Mouse (Mus musculus): ENCODE data around the gene 1110008L16Rik. TPM values are rescaled to one million over a fixed set of nuclear protein-coding genes. Genes with fewer than 3 reads are reported as not detected.
"Not testable (repeated sequence)": the region's sequence is repeated elsewhere in the genome, so short reads cannot be mapped to it uniquely, and the experiment has no call there.

1110008L16Rik gene
- polyA plus RNA-seq (2016; fragmentation: Nextera tagmentation; extraction: Ambion mirVana) = 13.3 and 14.2 TPM in 2 replicates

DNA sequence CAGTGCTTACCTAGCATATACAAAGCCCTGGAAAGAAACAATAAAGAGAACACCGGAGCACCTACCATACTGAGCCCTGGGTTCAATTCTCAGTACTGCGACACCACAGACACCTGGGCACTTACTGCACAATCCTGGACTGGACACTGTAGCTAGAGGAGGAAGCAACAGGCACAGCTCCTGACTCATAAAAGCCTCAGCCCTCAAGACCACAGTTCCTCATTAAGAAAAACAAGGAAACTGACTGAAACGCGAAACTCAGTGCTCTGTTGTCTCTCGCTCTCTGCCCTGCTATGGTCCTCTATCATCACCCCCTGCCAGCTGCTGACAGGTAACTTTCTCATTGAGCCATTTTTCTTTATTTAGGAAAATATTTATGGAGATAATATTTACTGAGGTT is at the start of gene 1110008L16Rik:
Gene 1110008L16Rik, plus strand, starts transcription at position 242 of the 400 bp plus-strand sequence.
- Histone ChIP-seq H3K27me3 (ENCODE audit: insufficient read depth, poor library complexity, severe bottlenecking) (no peaks in the 10 kb centered on the region), H3K27ac (no peak within 1 kb of the TSS), H3K9me3 (no peaks in the 10 kb centered on the region), H3K4me3 (no peak within 1 kb of the TSS), H3K36me3 (peaks cover 41% of the 10 kb centered on the region), H3K4me1 (peaks cover 18% of the 10 kb centered on the region)
- 82% methylated on average over 5 of the region's 5 CpGs for WGBS
- no peak for DNase-seq (ENCODE audit: low spot score)

DNA sequence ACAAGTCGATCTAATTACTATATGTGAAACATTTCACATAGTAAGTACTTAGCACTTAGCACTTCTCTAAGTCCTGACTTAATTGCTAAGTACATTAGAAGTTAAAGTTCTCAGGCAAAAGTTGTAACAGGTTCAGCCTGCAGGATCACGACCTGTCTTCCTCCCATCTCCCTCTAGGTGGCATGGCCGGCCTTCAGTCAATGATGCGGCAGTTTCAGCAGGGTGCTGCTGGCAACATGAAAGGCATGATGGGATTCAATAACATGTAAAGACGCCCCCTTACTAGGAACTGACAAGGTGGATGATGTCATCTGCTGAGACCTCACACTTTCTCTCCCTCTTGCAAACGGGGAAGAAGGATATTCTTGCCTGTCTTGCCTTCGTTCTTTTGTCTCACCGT is 37.4 kb upstream of the 1110008L16Rik start:
- H3K4me3 ChIP-seq; H3K27me3 ChIP-seq (ENCODE audit: insufficient read depth, poor library complexity, severe bottlenecking); H3K27ac ChIP-seq; H3K9me3 ChIP-seq; DNase-seq (ENCODE audit: low spot score); H3K4me1 ChIP-seq: not testable (repeated sequence)
- no CpG with 5 or more reads among the region's 8 CpGs for WGBS
- peaks cover 25% of the 10 kb centered on the region for H3K36me3 ChIP-seq

DNA sequence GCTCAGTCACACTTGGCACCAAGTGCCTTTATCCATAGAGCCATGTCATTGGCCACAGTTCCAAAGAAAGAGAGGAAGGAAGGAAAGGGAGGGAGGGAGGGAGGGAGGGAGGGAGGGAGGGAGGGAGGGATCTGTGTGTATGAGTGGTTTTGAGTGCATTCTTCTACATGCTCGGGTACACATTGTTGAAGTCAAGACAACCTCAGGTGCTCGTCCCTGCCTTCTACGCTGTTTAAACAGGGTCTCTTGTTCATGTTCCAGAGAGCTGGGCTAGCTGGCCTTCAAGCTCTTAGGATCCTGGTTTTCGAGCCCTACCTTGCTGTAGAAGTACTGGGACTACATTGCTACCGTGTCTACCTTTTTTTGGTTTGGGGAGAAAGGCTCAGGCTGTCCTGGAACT is 36.0 kb upstream of the 1110008L16Rik start:
- H3K4me1 ChIP-seq = not testable (repeated sequence)

DNA sequence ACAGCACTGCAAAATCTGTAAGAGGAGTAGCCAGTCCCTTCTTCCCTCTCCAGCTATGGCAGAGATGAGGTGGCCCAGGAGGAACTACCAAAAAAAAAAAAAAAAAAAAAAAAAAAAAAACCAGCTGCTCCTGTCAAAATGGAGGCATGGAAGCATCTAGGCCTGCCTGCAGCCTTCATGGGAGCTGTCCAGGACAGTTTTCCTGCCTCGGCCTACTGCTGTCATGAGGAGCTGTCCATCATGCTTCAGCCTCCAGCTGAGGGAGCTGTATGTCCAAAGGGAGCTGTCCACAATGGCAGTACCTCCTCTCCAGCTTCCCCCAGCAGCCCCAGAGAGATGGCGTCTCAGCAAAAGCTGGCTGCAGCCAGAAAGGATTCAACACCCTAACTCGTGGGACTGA is 27.1 kb upstream of the 1110008L16Rik start:
- Histone ChIP-seq H3K27ac (no peak overlapping the region), H3K4me3 (no peak overlapping the region), H3K36me3 (0 out of 2 replicates have a peak, but pooled peaks cover 3% of the 10 kb centered on the region), H3K27me3 (ENCODE audit: insufficient read depth, poor library complexity, severe bottlenecking) (no peaks in the 10 kb centered on the region), H3K4me1 (no peaks in the 10 kb centered on the region), H3K9me3 (no peaks in the 10 kb centered on the region)
- DNase-seq (ENCODE audit: low spot score) = no peak
- 76% methylated on average over 3 of the region's 3 CpGs for WGBS

More for the DNA sequence above, 36.0 kb upstream of the 1110008L16Rik start:
- not testable (repeated sequence) for H3K27me3 ChIP-seq (ENCODE audit: insufficient read depth, poor library complexity, severe bottlenecking); DNase-seq (ENCODE audit: low spot score); H3K4me3 ChIP-seq; H3K27ac ChIP-seq; H3K9me3 ChIP-seq
- H3K36me3 ChIP-seq = peaks cover 13% of the 10 kb centered on the region
- no CpG with 5 or more reads among the region's 5 CpGs for WGBS

DNA sequence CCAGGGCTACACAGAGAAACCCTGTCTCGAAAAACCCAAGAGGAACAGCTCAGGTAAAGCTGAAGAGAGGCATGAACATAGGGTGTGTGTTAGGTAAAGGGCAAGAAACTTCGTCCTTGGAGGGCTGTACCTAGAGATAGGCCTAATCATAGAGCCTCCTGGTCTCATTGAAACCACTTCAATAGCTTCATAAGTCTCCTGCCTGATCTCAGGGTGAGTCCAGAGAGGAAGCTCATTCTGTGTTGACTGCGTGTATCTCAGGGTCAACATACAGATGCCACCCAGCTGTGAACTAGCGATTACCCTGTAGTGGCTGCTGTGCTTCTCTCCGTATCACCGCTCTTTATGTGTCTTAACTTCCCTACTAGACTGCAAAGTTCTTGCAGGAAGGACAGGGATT is 21.8 kb upstream of the 1110008L16Rik start:
- not testable (repeated sequence) for H3K27me3 ChIP-seq (ENCODE audit: insufficient read depth, poor library complexity, severe bottlenecking); H3K4me1 ChIP-seq; H3K9me3 ChIP-seq; H3K27ac ChIP-seq; H3K36me3 ChIP-seq; DNase-seq (ENCODE audit: low spot score); H3K4me3 ChIP-seq
- WGBS = 83% methylated on average over 4 of the region's 6 CpGs

DNA sequence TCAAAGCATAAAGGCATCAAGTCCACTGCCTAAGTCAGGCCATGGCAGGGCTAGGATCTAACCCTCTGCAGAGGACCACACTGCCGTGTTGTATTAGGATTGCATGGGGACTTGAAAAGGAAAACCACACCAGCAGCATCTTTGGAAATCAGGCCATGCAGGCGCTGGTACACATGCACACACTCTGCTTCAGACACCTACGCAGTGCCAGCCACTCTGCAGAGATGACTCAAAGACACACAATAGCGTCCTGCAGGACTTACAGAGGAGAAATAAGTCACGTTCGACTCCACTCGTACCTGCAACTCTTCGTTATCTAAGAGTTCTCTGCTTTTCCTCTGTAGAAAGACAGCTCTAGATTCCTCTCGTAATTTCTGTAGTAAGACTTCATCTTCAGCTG is 1.3 kb upstream of the 1110008L16Rik start:
- 90% methylated on average over 9 of the region's 9 CpGs for WGBS
- peaks cover 14% of the 10 kb centered on the region for H3K4me1 ChIP-seq
- H3K4me3 ChIP-seq = no peak overlapping the region
- no peak overlapping the region for H3K27ac ChIP-seq
- no peaks in the 10 kb centered on the region for H3K27me3 ChIP-seq (ENCODE audit: insufficient read depth, poor library complexity, severe bottlenecking)
- peaks cover 52% of the 10 kb centered on the region for H3K36me3 ChIP-seq
- no peak for DNase-seq (ENCODE audit: low spot score)
- H3K9me3 ChIP-seq = no peaks in the 10 kb centered on the region

DNA sequence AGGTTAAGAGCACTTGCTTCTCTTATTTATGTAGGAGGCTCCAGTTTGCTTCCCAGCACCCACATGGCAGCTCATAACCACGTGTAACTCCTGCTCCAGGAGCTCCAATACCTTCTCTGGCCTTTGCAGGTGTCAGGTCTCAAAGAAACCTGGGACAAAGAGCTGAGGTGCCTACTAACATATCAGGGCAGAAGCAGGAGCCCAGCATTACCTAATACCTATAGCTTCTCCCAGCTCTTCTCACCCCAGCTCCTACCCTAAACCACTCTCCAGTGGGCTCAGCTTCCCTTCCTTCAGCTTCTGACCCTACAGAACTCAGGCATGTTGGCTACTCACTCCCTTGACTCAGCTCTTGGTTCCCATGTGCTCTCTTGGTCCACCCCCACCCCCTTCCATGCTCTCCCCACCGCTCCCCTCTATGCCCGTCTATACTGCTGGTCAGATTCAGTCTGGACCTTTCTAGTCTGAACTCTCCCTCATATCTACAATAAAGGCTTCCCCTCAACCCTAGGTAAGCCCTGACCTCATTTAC is 1.5 kb downstream of the 1110008L16Rik start:
- peaks cover 18% of the 10 kb centered on the region for H3K4me1 ChIP-seq
- peak overlapping the region; percentile 72; the same call in 1 of the 2 replicates for H3K4me3 ChIP-seq
- H3K27me3 ChIP-seq (ENCODE audit: insufficient read depth, poor library complexity, severe bottlenecking) = no peaks in the 10 kb centered on the region
- peak overlapping the region; percentile 94; the same call in 1 of the 2 replicates for H3K27ac ChIP-seq
- peaks cover 28% of the 10 kb centered on the region for H3K36me3 ChIP-seq
- H3K9me3 ChIP-seq = no peaks in the 10 kb centered on the region
- no peak for DNase-seq (ENCODE audit: low spot score)
- 84% methylated on average over 3 of the region's 3 CpGs for WGBS

DNA sequence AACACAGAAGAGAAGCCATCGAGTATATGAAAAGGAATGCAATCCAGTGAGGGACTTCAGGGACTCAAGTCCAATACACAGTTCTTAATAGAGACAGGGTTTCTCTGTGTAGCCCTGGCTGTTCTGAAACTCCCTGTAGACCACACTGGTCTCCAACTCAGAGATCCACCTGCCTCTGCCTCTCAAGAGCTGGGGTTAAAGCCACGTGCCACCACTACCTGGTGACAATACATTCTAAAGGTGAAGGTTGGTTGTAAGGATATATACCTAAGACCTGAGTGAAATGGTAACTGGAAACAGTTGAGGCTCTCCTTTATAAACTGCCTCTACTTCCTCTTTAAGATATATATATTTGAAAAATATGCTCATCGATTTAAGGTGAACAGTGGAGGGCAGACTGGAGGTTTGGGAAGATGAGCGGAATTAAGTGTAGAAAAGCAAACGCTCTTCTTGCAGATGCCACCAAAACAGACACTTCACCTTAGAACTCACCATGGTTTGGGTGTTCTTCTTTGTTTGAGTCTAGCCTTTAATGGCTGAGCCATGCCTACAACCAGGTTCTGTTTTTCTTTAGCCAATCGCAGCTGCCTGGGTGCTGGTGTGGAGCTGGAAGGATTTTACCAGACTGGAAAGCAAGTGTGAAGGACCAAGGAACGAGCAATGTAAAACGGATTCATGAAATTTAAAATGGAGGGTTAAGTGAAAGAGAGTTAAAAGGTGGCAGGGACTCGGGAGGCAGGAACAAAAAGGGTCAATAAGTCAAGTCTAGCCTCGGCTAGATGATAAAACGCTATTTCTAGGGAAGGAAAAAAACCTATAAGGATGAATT is 2.3 kb downstream of the 1110008L16Rik start:
- H3K9me3 ChIP-seq = no peaks in the 10 kb centered on the region
- DNase-seq (ENCODE audit: low spot score) = no peak
- peaks cover 27% of the 10 kb centered on the region for H3K36me3 ChIP-seq
- no peaks in the 10 kb centered on the region for H3K27me3 ChIP-seq (ENCODE audit: insufficient read depth, poor library complexity, severe bottlenecking)
- WGBS = 50% methylated on average over 11 of the region's 11 CpGs
- H3K4me3 ChIP-seq = peak overlapping the region; percentile 72
- peaks cover 18% of the 10 kb centered on the region for H3K4me1 ChIP-seq
- peak overlapping the region; percentile 94 for H3K27ac ChIP-seq

DNA sequence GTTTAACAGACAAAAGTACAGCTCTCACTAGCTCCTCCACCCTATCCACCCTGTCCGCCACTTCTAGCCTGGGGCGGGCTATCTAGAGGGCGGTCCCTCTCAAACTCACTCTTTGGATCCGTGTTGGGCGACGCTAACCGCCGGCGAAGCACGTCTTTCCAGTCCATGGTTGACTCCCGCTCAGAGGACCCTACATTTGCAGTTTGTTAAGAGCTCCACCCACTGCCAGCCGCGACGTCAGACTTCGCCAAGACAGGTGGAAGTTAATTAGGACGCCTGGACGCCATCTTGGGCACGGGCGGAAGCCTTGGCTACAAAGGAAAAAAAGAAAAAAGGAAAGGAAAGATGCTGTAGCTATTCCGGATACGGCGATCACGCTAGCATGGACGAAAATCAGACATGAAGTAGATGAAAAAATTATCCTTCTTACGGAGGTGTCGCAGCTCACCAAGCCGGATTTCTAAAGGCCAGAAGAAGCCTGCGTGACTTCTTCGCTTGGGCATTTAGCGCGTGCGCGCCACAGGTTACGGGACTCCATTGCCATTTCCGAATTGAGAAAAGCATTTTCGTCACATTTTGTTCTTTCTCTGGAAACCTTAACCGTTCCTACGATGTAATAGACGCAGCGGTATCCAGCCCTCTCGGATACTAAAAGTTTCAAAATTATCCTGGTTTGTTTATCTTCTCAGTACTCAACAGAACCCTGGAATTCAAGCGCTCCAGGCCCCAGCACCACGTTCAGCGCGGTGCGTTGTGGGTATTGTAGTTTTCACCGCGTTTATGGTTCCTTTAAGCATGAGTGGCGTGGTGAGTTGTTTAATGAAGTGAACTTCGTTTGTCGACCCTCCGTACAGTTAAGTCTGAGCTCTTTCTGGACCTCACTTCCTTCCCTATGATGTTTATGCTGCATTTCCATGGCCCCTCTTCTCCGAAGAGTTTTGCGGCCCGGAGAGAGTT is 3.4 kb downstream of the 1110008L16Rik start, which contains the start of gene Ppp2r3c:
Gene Ppp2r3c, minus strand, starts transcription at position 514 of the 957 bp plus-strand sequence.
- H3K27me3 ChIP-seq (ENCODE audit: insufficient read depth, poor library complexity, severe bottlenecking) = no peaks in the 10 kb centered on the region
- WGBS = under 1% methylated on average over 55 of the region's 55 CpGs
- H3K36me3 ChIP-seq = peaks cover 17% of the 10 kb centered on the region
- H3K4me1 ChIP-seq = peaks cover 18% of the 10 kb centered on the region
- peak within 1 kb of the TSS; percentile 94 for H3K27ac ChIP-seq
- H3K9me3 ChIP-seq = no peaks in the 10 kb centered on the region
- peak within 1 kb of the TSS; percentile 72 for H3K4me3 ChIP-seq
- DNase-seq (ENCODE audit: low spot score) = peak; percentile 98

DNA sequence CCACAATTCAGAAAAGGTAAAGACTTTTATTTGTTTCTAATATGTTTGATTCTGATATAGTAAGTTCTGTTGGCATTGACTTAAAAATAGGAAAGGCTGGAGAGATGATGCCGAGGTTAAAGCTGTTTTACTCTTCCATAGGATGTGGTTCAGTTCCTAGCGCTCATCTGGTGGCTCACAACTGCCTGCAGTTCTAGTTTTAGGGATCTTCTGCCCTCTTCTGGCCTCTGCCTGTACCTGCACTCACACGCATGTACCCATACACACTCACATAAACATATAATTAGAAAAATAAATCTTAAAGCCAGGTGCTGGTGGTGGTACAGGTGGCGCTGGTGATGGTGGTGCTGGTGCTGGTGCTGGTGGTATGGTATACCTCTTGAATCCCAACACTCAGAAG is 7.0 kb downstream of the 1110008L16Rik start:
- Histone ChIP-seq H3K4me3 (no peak overlapping the region), H3K27ac (no peak overlapping the region), H3K4me1 (peaks cover 10% of the 10 kb centered on the region), H3K36me3 (peaks cover 23% of the 10 kb centered on the region), H3K27me3 (ENCODE audit: insufficient read depth, poor library complexity, severe bottlenecking) (no peaks in the 10 kb centered on the region), H3K9me3 (no peaks in the 10 kb centered on the region)
- no peak for DNase-seq (ENCODE audit: low spot score)
- 90% methylated on average over 4 of the region's 4 CpGs for WGBS

DNA sequence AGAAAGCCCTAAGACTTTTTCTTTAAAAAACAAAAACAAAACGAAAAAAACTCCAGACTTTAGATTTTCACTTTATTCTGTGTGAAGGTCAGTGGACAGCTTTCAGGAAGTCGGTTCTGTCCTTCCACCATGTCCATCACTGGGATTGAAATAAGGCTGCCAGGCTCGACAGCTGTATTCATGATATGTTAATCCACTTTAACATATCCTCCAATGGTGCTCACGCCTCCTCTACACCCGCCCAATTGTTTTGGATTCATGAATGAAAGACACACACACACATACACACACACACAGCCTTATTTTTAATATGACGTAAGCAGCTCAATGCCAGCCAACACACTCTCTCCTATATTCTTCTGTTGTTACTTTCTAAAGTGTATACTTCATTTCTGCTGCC is 8.2 kb downstream of the 1110008L16Rik start:
- Histone ChIP-seq H3K4me3 (no peak overlapping the region), H3K27ac (no peak overlapping the region), H3K9me3 (no peaks in the 10 kb centered on the region), H3K27me3 (ENCODE audit: insufficient read depth, poor library complexity, severe bottlenecking) (no peaks in the 10 kb centered on the region), H3K36me3 (peaks cover 26% of the 10 kb centered on the region), H3K4me1 (peaks cover 3% of the 10 kb centered on the region; the same call in 1 of the 2 replicates)
- WGBS = 89% methylated on average over 6 of the region's 6 CpGs
- DNase-seq (ENCODE audit: low spot score) = no peak

DNA sequence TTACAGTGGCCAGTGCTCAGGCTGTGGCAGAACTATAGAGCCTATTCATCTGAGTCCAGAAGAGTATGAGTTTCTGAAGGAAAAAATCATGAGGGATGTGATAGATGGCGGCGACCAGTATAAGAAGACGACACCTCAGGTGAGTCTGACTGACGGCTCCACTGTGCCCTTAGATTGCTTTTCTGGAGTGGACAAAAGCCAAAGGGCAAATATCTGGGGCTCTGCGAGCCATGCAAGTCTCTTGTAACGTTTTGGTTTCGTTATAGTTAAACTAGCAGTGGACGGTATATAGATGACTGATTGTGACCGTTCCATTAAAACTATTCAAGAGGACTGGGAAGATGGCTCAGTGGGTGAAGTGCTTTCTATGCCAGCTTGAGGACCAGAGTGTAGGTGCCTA is 9.4 kb downstream of the 1110008L16Rik start:
- H3K4me3 ChIP-seq = no peak overlapping the region
- H3K36me3 ChIP-seq = peaks cover 26% of the 10 kb centered on the region
- H3K9me3 ChIP-seq = no peaks in the 10 kb centered on the region
- no peaks in the 10 kb centered on the region for H3K27me3 ChIP-seq (ENCODE audit: insufficient read depth, poor library complexity, severe bottlenecking)
- DNase-seq (ENCODE audit: low spot score) = no peak
- 91% methylated on average over 9 of the region's 9 CpGs for WGBS
- no peak overlapping the region for H3K27ac ChIP-seq
- H3K4me1 ChIP-seq = peaks cover 3% of the 10 kb centered on the region; the same call in 1 of the 2 replicates
